13 mouse cellular contexts compared by ENCODE assay signal in genomic region chr7:24371809-24372145, GRCm38 (mm10). TPM values are rescaled to one million over a fixed set of nuclear protein-coding genes. Genes with fewer than 3 reads are reported as not detected.
DNase-seq lines count a peak whose midpoint lies in the region; ATAC-seq lines count a peak whose summit lies in the region.
"Had no signal": no experiment of that assay in that cellular context is flagged by ENCODE, and none has a peak within 500 bp of the region (broad histone marks: within the 10 kb centered on the region; RNA-seq: fewer than 3 reads in every experiment).

No protein-coding gene starts in this region.

- no peak for ATAC-seq in heart, embryonic 13.5 days (ENCODE audit: extremely low read depth, insufficient number of reproducible peaks, low FRiP score, low TSS enrichment)
- ATAC-seq: forebrain, embryonic 16.5 days; inflammation-experienced regulatory T-cells, adult 6 months had no signal

- peak overlapping the region; percentile 59 for H3K4me2 ChIP-seq in heart, embryonic 13.5 days
- H3K4me2 ChIP-seq: embryonic facial prominence, embryonic 13.5 days had no signal

- WGBS in heart, embryonic 13.5 days: 50% methylated on average over 3 of the region's 3 CpGs

- H3K4me3 ChIP-seq in heart, embryonic 13.5 days: peak overlapping the region; percentile 40
- H3K4me3 ChIP-seq: embryonic facial prominence, embryonic 13.5 days had no signal

- H3K36me3 ChIP-seq in heart, embryonic 13.5 days: no peaks in the 10 kb centered on the region
- H3K36me3 ChIP-seq: embryonic facial prominence, embryonic 13.5 days had no signal

- H3K4me1 ChIP-seq in heart, embryonic 13.5 days: peaks cover 19% of the 10 kb centered on the region

- no peak for DNase-seq in heart, postnatal 25 days (ENCODE audit: low spot score)
- peak; percentile 23 for DNase-seq in thymus, postnatal 14 days
- no peak for DNase-seq in thymus, postnatal 36 days
- peak; percentile 59 for DNase-seq in induced T-regulatory cell, adult 2 months (ENCODE audit: low read depth)
- no peak for DNase-seq in ovary, postnatal 10 days (ENCODE audit: low spot score)
- DNase-seq in layer of hippocampus, postnatal 14 days (ENCODE audit: low spot score in 2 of 2): no peak
- DNase-seq: cerebellum, adult 8-10 months; kidney, postnatal 25 days; spleen, adult 18-20 months had no signal

- no peaks in the 10 kb centered on the region for H3K9me3 ChIP-seq in heart, embryonic 13.5 days
- H3K9me3 ChIP-seq: embryonic facial prominence, embryonic 13.5 days had no signal

- H3K9ac ChIP-seq in heart, embryonic 13.5 days: peak overlapping the region; percentile 70; the same call in 1 of the 2 replicates
- H3K9ac ChIP-seq: embryonic facial prominence, embryonic 13.5 days had no signal

- intact Hi-C loops in heart, postnatal 25 days (cut with DNase I): no loop called here

- H3K27ac ChIP-seq in heart, embryonic 13.5 days (replicated peaks): peak overlapping the region; percentile 48; the same call in 1 of the 2 replicates
- H3K27ac ChIP-seq: embryonic facial prominence, embryonic 13.5 days had no signal

- peaks cover 16% of the 10 kb centered on the region; the same call in 1 of the 2 replicates for H3K27me3 ChIP-seq in heart, embryonic 13.5 days (replicated peaks)

RNA-seq across cellular contexts. Expression of gene Kcnn4, which starts 1.7 kb away (rescaled TPM):
- 2.9 and 5.3 TPM in 2 replicates for polyA plus RNA-seq in heart, embryonic 13.5 days (2015; fragmentation: Nextera tagmentation; extraction: Ambion mirVana)
- under 1 TPM; 0.70 to 0.81 TPM for total RNA-seq in heart, postnatal 25 days (2021)
- total RNA-seq in layer of hippocampus, postnatal 14 days (2021): under 1 TPM; 0.41 to 0.81 TPM

RNA-seq across cellular contexts. Expression of gene Lypd5, which starts 22.8 kb away (rescaled TPM):
- not detected in 2 replicates for polyA plus RNA-seq in heart, embryonic 13.5 days (2015; fragmentation: Nextera tagmentation; extraction: Ambion mirVana)
- total RNA-seq in heart, postnatal 25 days (2021): not detected
- total RNA-seq in layer of hippocampus, postnatal 14 days (2021): not detected
- polyA plus RNA-seq: forebrain, embryonic 16.5 days; inflammation-experienced regulatory T-cells, adult 6 months had no signal

RNA-seq across cellular contexts. Expression of gene Smg9, which starts 27.6 kb away (rescaled TPM):
- polyA plus RNA-seq in heart, embryonic 13.5 days (2015; fragmentation: Nextera tagmentation; extraction: Ambion mirVana): 18.1 and 19.3 TPM in 2 replicates
- total RNA-seq in heart, postnatal 25 days (2021): 1 to 10 TPM; 7.6 TPM
- total RNA-seq in layer of hippocampus, postnatal 14 days (2021): 10 to 100 TPM; 29.1 to 33.8 TPM

RNA-seq across cellular contexts. Expression of gene Tescl, which starts 38.0 kb away (rescaled TPM):
- polyA plus RNA-seq in heart, embryonic 13.5 days (2015; fragmentation: Nextera tagmentation; extraction: Ambion mirVana): not detected in 2 replicates
- not detected for total RNA-seq in heart, postnatal 25 days (2021)
- total RNA-seq in layer of hippocampus, postnatal 14 days (2021): not detected
- polyA plus RNA-seq: forebrain, embryonic 16.5 days; inflammation-experienced regulatory T-cells, adult 6 months had no signal

RNA-seq across cellular contexts. Expression of gene Zfp94, which starts 55.3 kb away (rescaled TPM):
- polyA plus RNA-seq in heart, embryonic 13.5 days (2015; fragmentation: Nextera tagmentation; extraction: Ambion mirVana): 4.5 and 4.6 TPM in 2 replicates
- total RNA-seq in heart, postnatal 25 days (2021): 1 to 10 TPM; 1.8 to 2.5 TPM
- total RNA-seq in layer of hippocampus, postnatal 14 days (2021): 10 to 100 TPM; 13.3 to 13.9 TPM

Comparison
In these comparisons a context has a peak if more than half of its experiments do, and no peak if none do; other contexts are left out.
1. DNase-seq: peak in thymus, postnatal 14 days (single experiment) and induced T-regulatory cell, adult 2 months (single experiment); none in heart, postnatal 25 days (single experiment), thymus, postnatal 36 days (0 of 2), ovary, postnatal 10 days (single experiment) and layer of hippocampus, postnatal 14 days (0 of 2).